Mouse (Mus musculus) testis, adult 2 months (tissue): ENCODE measurements at regions not wholly inside any gene's neighbourhood (a gene's known extent, or its start where the extent isn't known, plus 50 kb on each side); places are given as distances from the start of the nearest gene placed in this dataset.

ENCODE experiments used
- H3K27ac ChIP-seq: fragments of 200-500 bp; 2 replicates; pipeline ENCODE4 v1.5.1; 2012; ENCODE audit warnings: low read depth, low read length; ENCODE audit not compliant: control insufficient read depth, insufficient read depth
- H3K27me3 ChIP-seq: fragments of 200-500 bp; 2 replicates; pipeline ENCODE4 v1.6.1; 2012; ENCODE audit warnings: mild to moderate bottlenecking, low read length, moderate library complexity; ENCODE audit not compliant: control insufficient read depth, insufficient read depth
- H3K36me3 ChIP-seq: fragments of 200-500 bp; 2 replicates; pipeline ENCODE4 v1.6.1; 2012; ENCODE audit warnings: mild to moderate bottlenecking, low read length; ENCODE audit not compliant: control insufficient read depth, insufficient read depth
- H3K4me1 ChIP-seq: fragments of 200-500 bp; 2 replicates; pipeline ENCODE4 v1.6.1; 2012; ENCODE audit warnings: low read length; ENCODE audit not compliant: control insufficient read depth, insufficient read depth
- H3K4me3 ChIP-seq: fragments of 200-500 bp; 2 replicates; pipeline ENCODE4 v1.5.1; 2012; ENCODE audit warnings: low read depth, mild to moderate bottlenecking, low read length, moderate library complexity, mixed read lengths; ENCODE audit not compliant: control insufficient read depth
- CTCF ChIP-seq: fragments of 200-500 bp; IDR thresholded peaks from 2 replicates; pipeline ENCODE4 v1.5.1; 2012; ENCODE audit warnings: low read depth, mild to moderate bottlenecking, inconsistent platforms, low read length, moderate library complexity; ENCODE audit not compliant: control insufficient read depth, insufficient read depth, insufficient replicate concordance
- POLR2A ChIP-seq: fragments of 200-500 bp; IDR thresholded peaks from 2 replicates; pipeline ENCODE4 v1.6.1; 2012; ENCODE audit warnings: low read depth, mild to moderate bottlenecking, inconsistent platforms, low read length, moderate library complexity; ENCODE audit not compliant: control insufficient read depth

GRCm38 (mm10) chr6:41188910-41189309 lies 113.2 kb upstream of the Try4 start:
- no peak overlapping the region for H3K4me3 ChIP-seq
- H3K27me3 ChIP-seq = no peaks in the 10 kb centered on the region
- H3K27ac ChIP-seq = no peak overlapping the region
- H3K4me1 ChIP-seq = no peaks in the 10 kb centered on the region
- TF ChIP-seq POLR2A (no peak), CTCF (no peak)
- no peaks in the 10 kb centered on the region for H3K36me3 ChIP-seq

DNA sequence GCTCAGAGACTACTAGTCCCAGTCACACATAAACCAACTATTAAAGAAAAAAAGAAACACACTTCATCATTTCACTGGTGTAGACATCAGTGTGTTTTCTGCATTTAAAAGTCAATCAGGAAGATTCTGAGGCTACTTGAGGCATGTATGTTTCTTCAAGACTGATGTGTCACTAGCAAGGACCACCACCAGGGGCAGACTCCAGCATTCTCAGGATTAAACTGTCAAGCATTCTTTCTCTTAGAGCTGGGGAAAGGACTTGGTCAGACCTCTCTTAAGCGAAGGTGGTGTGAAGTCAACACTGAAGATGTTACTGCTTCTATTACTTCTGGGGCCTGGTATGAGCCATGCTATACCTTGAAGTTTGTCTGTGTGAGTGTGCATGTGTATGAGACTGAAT lies 114.1 kb upstream of the Try4 start:
- no peak for TF ChIP-seq CTCF
- TF ChIP-seq POLR2A = no peak
- Histone ChIP-seq H3K27ac (no peak overlapping the region), H3K27me3 (no peaks in the 10 kb centered on the region), H3K4me3 (no peak overlapping the region), H3K4me1 (no peaks in the 10 kb centered on the region), H3K36me3 (no peaks in the 10 kb centered on the region)

DNA sequence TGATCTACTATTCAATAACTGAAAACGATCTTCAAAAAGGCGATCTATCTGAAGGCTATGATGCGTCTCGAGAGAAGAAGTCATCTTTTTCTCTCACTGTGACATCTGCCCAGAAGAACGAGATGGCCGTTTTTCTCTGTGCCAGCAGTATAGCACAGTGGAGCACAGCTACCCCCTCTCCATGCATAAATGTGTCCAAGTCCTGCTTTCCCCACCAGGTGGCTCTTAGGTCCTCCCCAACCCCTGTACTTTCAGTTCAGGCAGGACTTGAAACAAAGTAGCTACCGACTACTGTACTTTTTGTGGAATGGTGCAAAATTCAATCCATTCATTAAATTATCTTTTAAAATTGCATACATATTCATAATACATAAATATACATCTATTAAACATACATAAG lies 123.2 kb upstream of the Try4 start:
- no peak for TF ChIP-seq POLR2A
- TF ChIP-seq CTCF = no peak
- no peak overlapping the region for H3K4me3 ChIP-seq
- no peaks in the 10 kb centered on the region for H3K36me3 ChIP-seq
- H3K27me3 ChIP-seq = no peaks in the 10 kb centered on the region
- H3K27ac ChIP-seq = no peak overlapping the region
- H3K4me1 ChIP-seq = no peaks in the 10 kb centered on the region

DNA sequence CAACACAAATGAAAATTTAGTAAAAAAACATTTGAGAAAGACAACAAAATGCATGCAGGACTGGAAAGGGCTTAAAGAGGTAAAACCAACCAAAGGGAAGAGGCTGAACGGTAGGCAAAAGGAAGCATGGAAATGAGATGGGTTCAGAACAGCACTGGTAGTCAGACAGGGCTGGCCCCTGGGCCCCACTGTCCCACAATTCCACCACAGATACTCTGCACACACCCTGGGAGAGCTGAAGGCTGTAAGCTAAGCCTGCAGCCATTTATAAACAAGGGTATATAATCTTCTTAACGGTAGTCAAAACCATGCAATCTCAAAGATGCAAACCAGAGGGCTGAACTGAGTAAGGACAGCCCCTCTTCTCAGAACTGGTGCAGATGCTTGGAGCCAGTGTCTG lies 124.0 kb upstream of the Try4 start:
- Histone ChIP-seq H3K4me3 (no peak overlapping the region), H3K4me1 (no peaks in the 10 kb centered on the region), H3K36me3 (no peaks in the 10 kb centered on the region), H3K27ac (no peak overlapping the region), H3K27me3 (no peaks in the 10 kb centered on the region)
- TF ChIP-seq POLR2A (no peak), CTCF (no peak)

DNA sequence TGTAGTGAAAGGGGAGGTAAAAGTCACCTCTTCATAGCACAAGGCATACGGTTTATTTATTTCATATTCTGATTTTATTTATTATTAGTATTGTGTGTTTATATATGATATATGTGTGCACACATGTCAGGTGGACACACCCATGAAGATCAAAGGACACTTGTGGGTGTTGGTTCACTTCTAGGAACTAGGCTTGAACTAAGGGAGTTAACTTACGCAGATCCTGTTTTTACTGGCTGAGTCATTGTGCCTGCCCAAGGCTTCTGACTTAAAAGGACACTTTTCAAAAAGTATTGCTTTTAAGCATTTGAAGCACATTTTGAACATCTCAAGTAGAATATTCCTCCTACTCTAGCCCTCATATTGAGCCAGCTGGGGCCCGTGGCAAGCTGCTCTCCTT lies 124.9 kb upstream of the Try4 start:
- H3K27ac ChIP-seq = no peak overlapping the region
- TF ChIP-seq POLR2A = no peak
- no peaks in the 10 kb centered on the region for H3K4me1 ChIP-seq
- H3K27me3 ChIP-seq = no peaks in the 10 kb centered on the region
- H3K4me3 ChIP-seq = no peak overlapping the region
- no peaks in the 10 kb centered on the region for H3K36me3 ChIP-seq

DNA sequence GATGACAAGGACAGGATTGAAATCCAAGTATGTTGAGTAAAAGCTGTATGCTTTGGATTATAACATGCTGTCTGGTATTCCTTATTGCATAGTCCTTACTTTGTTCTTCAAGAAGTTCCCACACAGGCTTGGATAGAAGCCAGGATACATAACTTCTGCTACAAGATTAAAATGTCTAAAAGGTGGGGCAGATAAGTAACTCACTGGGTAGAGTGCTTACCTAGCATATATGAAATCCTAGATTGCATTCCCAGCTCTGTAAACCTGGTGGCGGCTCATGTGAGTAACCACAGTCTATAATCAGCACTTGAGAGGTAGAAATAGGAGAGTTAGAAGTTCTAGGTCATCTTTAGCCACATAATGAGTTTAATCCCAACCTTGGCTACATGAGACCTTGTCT lies 126.0 kb upstream of the Try4 start:
- Histone ChIP-seq H3K27ac (no peak overlapping the region), H3K27me3 (no peaks in the 10 kb centered on the region), H3K36me3 (no peaks in the 10 kb centered on the region), H3K4me1 (no peaks in the 10 kb centered on the region), H3K4me3 (no peak overlapping the region)
- TF ChIP-seq POLR2A = no peak
- no peak for TF ChIP-seq CTCF

- no peaks in the 10 kb centered on the region for H3K27me3 ChIP-seq
- no peak for TF ChIP-seq CTCF
- no peak for TF ChIP-seq POLR2A
- H3K4me3 ChIP-seq = no peak overlapping the region
- no peaks in the 10 kb centered on the region for H3K4me1 ChIP-seq
- H3K36me3 ChIP-seq = no peaks in the 10 kb centered on the region
- no peak overlapping the region for H3K27ac ChIP-seq
Measured at GRCm38 (mm10) chr6:41163491-41163890, 128.2 kb upstream of the 2210010C04Rik start.

DNA sequence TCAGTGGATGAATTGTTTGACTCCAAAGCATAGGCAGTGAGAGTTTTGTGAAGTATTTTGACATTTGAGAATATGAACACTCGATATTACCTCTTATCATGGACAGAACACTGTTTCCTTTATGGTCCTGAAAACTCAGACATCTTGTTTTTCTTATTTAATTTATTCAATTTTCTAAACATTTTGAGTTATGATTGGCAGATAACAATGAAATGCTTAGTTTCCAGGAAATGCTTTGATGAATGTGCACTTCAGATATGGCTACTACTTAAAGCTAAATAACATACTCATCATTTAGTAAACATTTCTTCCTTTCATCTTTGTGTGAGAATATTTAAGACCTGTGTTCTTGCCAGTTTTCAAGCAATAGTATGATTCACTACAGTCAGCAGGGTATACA lies 126.4 kb upstream of the 2210010C04Rik start:
- Histone ChIP-seq H3K27ac (no peak overlapping the region), H3K36me3 (no peaks in the 10 kb centered on the region), H3K27me3 (no peaks in the 10 kb centered on the region), H3K4me3 (no peak overlapping the region), H3K4me1 (no peaks in the 10 kb centered on the region)
- TF ChIP-seq POLR2A (no peak), CTCF (no peak)
